Mouse (Mus musculus): ENCODE results near the gene Scoc.

DNA sequence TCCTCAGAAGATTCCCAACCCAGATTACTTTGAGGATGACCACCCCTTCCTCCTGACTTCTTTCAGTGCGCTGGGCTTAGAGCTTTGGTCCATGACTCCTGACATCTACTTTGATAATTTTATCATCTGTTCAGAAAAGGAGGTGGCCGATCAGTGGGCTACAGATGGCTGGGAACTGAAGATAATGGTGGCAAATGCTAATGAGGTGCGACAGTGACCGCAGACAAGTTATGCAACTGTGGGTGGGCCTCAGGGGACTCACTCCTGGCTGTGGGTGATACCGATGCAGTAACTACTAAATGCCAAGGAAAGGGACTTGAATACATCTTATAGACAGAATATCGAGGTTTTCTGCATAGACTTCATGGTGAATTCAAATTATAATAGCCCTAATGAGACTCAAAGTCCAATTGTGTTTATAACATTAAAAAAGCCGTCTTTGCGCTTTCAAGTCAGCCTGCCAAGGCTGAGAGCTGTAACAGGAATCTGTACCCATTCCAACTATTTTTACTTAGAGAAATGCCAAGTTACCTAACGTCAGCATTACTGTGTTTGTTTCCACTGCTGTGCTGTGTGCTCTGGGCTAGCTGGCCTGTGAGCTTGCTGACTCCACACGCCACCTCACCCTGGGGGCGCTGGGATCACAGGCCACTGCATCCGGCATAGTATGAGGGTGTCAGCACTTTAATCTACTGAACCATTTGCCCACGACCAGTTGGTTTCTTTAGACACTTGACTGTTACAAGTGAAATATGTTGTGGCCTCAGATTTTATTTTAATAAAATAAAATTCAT is 35.0 kb downstream of the Scoc start:
- TF ChIP-seq POLR2A (IDR thresholded peaks at IDR 0.05; ENCODE audit: control insufficient read depth, extremely low read depth, insufficient read depth, low read length, poor library complexity) (no peak), CTCF (IDR thresholded peaks at IDR 0.05; ENCODE audit: borderline replicate concordance, control insufficient read depth, extremely low read depth, insufficient read depth, low read length, poor library complexity) (no peak)

Data from thymus, adult 2 months (tissue).